Mouse (Mus musculus) layer of hippocampus, postnatal 25 days (tissue): ENCODE measurements around the gene Ppib. TPM values are rescaled to one million over a fixed set of nuclear protein-coding genes. Genes with fewer than 3 reads are reported as not detected.

Experiments
- DNase-seq, 2 experiments: peaks; one replicate each; pipeline ENCODE4 v3.0.0; 2022; ENCODE audit warnings: mixed read lengths in 2 of 2, low spot score in 1 of 2; ENCODE audit errors: extremely low spot score in 1 of 2
- total RNA-seq, 2 experiments: library from RNA; stranded (reverse); gene quantifications; 2 replicates each; pipeline ENCODE4 v1.2.3; 2021

Ppib gene
- total RNA-seq, 2 experiments from 2014 or later: 229 to 238 TPM

DNA sequence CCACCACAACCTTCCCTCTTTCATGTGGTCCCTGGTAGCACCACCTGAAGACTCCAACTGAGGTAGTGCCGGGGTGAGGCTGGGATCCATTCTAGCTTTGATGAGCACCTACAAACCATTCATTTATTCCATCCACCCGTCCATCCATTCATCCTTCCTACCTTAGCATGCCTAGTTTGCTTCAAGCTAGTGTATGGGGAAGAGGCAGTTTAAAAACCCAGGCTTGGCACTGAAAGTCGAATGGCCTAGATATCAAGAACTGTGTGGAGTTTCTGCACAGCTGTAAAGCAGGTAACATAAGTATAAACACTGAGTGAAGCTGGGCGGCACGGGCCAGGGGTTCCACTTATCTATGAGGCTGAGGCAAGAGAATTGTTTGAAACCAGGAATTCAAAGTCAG is 10.1 kb downstream of the Ppib start:
- no peak for DNase-seq

DNA sequence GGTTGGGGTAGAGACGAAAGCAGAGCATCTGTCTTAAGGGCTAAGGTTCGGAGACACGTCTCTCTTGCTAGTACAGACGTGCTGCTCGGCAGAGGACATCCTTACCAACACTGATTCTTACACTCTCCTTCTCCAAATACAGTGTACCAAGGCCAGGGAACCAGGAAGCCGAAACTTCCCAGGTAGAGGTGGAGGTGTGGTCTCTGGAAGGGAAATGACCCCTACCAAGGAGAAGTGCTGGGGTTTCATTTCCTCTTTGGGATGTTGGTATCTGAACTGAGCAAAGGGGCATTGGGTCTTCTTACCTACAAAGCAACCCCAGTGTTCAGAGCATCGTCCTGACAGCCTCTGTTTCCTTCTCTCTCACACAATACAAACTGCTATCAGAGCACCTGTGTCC is 12.7 kb downstream of the Ppib start:
- no peak for DNase-seq

DNA sequence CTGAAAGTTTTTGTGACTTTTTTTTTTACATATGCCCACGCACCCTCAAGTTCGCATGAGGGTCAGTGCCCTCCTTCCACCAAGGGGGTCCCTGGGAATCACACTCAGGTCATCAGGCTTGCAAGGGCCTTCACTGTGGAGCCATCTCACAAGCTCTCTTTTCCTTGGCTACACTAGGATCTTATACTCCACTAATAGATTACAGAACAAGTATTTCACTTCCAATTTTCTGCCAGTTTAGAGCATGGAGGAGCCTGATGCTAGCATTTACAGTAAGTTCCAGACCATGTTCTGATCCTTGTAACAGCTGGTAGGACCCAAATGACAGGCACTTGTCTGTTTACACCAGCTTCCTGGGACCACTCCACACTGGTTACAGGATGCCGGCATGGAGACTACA is 18.1 kb downstream of the Ppib start:
- no peak for DNase-seq

DNA sequence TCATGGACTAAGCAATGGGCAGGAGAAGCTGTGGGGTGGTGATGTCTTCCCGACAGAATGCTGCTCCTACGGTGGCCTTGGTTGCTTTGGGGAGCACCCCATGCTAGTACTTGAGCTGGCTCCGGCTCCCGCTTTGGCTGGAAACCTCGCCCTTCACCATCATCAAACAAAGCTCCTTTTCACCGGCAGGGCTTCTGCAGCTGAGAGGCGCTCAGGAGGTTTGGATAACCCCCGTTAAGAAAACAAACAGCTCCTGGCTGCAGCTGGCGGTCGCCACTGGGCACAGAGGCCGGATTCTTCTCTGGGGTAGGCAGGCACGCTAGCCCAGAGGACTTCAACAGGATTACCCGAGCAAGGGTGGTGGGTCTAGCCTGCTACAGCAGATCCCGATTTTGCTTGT is 18.5 kb downstream of the Ppib start:
- no peak for DNase-seq

DNA sequence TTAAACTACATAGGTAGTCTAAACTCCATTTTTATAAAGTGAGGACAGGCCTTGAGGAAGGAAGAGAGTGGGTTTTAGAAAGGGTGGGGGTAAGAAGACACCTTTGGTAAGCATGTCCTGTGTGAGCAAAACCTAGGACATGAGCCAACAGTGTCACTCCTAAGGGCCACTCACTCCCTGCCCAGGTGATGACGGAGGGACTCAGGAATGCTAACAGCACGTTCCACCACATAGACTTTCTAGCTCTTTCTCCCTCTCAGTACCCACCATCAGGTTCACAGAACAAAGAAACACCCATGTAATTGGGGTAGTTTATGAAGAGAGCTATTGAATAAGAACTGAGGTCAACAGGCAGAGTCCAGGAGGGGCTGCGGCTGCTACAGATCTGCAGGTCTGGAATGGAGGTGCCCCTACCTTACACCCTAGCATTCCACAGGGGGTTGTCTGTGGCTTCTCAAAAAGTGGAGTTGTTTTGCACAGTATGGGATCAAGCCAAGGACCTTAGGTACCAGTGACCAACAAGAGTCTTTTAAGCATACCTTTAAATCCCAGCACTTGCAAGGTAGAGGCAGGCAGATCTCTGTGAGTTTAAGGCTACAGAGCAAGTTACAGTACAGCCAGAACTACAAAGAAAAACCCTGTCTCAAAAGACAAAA is 20.9 kb downstream of the Ppib start:
- no peak for DNase-seq

DNA sequence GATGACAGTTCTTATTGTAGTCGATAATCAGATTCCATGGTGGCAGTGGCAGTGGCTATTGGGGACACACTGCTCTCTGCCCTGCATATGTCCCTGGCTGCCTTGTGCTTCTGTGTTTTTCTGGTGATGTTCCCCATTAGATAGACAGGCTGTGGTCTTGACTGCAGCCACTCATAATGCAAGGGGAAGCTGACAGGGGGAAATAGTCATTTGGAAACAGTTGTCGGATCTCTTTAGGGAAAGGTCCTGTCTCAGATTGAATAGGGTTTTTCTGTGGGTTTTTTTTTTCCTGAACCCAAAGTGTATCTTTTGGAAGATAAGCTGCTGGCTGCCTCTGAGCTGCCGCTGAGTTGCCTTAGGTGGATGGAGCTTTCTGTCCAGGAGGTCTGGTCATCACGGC is 22.0 kb downstream of the Ppib start:
- DNase-seq: no peak

DNA sequence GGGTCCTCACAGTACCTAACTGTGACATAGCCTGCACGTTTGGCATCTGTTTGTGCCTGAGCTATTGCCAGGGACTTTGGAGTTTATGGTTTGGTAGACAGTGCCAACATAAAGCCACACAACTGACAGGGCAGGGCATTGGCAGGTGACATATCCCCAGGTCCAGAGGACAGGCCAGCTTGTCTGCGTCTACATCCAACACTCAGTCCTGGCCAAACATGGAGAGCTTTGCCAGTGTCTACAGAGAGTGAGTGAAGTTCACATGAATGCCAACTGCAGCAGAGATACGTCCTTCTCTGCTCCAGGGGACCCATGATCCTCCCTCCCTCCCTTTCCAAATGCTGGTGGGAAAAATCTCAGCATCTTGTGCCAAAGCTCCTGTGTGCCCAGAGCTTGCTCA is 24.1 kb downstream of the Ppib start:
- DNase-seq: no peak

DNA sequence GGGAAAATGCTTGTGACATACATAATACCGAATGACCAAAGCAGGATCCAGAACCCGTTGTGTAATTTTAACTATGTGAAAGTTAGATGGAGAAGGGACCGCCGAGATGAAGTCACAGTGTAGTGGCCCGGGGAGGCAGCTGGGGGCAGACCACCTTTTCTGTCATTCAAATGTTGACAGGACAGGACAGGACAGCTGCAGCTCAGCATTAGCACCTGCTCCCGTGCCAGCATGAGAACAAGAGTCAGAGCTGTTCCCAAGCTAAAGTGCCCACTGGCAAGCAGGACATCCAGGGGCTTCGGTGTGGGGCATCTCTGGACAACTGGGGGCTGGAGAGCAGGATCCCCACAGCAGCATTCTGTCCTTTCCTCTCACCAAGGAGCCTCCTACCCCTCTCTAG is 27.0 kb downstream of the Ppib start:
- DNase-seq: no peak

DNA sequence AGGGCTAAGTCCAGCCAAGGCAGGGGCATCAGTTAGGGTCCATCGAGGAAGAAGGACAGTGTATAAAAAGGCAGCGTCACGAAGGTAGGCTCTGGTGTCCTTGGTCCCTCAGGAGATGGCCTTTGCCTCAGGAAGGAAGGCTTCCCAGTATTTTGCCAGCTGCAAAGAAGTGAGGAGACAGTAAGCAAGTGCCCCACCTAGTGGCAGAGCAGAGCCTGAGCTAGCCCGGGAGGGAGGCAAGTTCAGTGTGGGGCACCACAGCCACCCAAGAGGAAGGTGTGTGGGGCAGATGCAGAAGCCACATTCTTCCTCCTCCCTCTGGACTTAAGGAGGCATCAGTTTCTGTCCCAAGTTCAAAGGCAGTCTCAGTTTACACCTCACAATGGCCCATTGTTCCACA is 28.4 kb downstream of the Ppib start:
- peak in 1 of 2 experiments; percentile 68 for DNase-seq

DNA sequence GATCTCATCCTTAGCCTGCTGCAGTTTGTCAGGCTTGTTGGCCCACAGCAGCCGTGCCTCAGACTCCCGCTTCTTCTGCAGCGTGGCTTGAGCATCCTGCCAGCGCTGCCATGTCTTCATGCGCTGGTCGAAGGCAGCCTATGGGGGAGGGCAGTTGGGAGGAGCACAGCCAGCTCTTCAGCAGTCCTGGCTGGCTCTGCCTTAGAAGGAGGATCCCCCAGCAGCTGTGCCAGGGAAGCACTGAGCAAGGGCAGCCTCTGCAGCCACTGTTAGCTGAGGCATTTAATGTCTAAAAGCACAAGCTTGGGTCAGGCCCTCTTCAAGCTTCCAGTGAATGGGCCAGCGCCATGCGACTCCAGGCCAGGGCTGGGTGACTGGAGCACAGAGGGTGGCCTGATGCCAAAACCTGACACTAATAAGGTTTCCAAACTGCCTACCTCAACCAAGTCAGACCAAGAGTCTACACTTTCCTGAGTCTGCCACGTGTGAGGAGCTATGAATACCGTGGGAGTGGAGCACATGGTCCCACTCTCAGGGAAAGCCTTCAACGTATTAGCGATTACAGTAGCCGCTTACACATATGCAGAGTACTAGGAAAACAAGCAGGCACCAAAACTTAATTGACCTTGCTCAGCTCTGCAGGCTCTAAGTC is 30.7 kb downstream of the Ppib start:
- DNase-seq: no peak

DNA sequence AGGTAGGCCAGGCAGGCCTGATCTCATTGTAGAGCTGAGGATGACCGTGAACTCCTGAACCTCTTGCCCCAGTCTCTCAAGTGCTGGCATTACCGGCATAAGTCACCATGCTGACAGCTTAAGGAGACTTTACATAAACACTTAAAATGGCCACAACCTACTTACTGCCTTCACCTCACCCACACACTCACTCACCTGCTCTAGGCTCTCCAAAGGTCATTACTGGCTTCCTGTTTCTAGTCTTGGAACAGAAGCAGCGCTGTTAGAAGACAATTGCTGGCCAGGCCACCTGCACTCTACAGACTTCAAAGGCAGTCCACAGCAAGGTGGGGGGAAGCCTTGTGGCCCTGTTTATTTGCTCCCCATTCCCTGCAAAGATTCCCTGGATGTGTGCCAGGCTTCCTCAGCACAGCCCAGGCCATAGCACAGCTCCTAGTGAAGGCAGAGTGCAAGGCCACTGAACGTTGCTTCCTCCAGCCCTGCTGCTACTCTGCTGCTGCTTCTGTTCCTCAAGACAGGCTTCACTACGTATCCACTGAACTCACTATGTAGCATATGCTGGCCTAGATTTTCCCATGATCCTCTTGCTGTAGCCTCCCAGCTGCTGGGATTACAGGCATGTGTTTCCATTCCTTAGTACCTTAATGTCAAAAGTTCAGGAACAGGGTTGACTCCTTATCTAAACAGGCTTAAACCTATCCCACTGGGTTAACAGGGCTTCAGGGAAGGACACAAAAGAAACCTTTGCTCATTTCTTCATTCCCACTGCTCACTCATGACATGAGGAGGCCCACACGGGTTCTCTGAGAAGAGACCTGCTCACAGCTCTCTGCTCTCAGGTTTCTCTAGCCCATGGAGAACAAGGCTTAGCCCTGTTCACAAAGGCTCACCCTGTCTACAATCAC is 31.6 kb downstream of the Ppib start:
- DNase-seq: no peak

DNA sequence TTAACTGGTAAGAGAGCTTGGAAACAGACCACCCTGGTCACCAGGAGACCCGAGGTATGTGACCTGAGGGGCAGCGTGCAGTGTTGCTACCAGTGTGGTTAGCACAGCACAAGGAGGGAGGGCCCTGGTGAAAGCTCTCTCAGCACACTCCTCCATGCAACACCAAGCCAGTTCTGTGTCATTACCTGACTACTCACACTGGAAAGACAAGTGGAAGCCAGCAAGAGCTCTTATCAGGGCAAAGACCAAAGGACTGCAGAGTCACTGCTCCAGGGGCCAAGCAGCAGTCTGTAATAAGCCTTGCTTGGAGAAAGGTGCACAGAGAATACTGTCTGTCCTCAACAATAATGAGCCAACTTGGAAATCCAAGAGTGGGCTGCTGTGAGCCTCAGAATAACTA is 32.6 kb downstream of the Ppib start:
- DNase-seq: no peak

DNA sequence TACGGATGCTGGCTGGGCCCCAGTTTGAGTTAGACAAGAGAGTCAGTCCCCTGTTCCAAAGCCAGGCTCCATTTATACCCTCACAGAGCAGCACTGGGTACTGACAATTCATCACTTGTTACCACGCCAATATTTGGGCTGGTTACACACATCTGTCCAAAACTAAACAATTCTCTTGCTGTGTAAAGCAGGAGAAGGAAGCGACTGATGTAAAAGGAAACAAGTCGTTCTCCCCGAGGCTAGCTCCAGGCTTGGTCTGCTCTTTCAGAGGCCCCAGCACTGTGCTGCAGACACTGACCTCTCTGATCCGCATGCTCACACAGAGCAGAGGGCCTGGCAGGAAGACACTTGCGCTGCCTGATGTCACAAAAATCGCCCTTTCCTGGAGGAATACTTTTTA is 41.6 kb downstream of the Ppib start:
- DNase-seq: no peak

DNA sequence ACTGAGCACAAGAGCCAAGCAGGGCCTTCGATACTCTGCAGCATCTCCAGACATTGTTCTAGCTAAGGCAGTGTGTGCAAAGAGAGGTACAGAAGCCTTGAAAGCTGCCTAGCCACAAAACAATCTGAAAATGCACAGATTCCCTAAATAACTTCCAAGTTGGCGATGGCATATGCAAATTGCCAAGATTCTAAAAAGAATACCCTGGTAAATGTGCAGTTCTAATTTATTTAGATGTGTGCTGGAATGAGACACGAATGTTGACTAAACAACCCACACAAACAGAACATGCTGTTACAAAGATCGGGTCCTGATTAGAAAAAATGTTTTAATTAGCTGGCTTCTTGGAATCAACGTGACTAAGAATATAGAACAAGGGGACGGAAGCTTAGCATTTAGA is 42.6 kb downstream of the Ppib start:
- no peak for DNase-seq

DNA sequence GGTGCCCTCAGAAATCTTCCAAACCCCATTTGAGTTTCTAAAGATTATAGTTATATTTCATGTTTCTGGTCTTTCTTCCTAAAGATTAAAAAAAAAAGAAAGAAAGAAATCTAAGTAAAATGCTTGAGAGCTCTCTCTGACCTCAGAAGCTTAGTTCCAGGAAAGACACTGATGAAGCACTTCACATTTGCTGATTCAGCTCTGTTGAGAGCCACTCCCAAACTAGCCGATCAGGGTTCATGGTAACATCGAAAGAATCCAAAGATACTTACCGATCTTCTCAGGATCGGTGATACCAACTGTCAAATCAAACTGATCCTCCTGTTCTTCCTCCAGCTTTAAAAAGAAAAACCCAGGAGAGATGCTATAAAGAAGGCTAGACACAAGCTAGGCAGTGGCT is 44.6 kb downstream of the Ppib start:
- DNase-seq: no peak

DNA sequence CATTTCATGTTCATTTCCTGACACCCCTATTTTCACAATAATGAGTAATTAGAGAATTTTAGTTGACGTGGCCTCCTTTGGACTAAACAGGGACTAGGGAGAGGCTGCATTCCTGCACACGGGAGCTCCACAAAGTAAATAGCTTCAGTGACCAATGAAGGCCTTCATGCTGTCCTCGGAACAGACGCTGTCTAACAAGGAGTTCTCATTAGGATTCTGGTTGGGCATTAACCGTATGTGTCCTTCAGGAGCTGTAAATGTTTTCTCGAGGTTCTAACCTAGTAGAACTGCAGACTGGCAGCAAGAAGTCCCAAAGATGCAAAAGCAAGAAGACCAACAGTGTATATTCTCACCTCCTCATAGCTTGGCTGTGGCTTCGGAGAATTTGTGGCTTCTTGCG is 45.1 kb downstream of the Ppib start:
- DNase-seq: no peak

DNA sequence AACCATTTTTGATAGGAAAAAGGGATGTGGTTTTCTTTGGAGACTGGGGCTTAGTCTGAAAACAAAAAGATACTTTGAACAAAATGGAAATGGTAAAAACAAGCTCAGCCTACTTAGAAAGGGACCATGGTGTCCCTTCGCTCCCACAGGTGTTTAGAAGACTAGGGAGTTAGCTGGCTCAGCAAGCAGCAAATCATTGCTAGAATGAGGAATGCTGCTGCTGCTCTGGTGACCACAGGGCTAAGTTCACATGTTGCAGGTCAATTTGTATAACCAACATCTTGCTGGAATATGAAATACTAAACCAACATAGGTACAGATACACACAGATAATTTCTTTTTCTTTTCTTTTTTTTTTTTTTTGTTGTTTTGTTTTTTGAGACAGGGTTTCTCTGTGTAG is 49.6 kb downstream of the Ppib start:
- DNase-seq: no peak

DNA sequence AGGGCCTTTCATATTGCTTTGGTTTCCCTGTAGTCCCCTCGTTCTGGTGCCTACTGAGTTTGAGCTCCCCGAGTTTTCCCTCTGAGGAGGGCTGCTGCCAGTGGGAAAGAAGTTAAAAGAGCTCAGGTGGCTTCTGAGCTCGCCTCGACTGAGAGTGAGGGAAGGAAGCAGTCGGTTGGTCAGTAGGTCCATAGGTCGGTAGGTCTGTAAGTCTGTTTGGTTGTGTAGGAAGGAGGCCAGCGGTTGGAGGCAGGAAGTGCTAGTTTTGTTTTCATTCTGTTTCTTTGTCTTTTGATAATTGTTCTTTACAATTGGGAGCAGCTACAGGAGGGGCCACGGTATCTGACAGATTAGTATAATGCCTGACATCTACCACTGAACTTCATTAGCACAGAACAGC is 50.1 kb downstream of the Ppib start:
- no peak for DNase-seq

DNA sequence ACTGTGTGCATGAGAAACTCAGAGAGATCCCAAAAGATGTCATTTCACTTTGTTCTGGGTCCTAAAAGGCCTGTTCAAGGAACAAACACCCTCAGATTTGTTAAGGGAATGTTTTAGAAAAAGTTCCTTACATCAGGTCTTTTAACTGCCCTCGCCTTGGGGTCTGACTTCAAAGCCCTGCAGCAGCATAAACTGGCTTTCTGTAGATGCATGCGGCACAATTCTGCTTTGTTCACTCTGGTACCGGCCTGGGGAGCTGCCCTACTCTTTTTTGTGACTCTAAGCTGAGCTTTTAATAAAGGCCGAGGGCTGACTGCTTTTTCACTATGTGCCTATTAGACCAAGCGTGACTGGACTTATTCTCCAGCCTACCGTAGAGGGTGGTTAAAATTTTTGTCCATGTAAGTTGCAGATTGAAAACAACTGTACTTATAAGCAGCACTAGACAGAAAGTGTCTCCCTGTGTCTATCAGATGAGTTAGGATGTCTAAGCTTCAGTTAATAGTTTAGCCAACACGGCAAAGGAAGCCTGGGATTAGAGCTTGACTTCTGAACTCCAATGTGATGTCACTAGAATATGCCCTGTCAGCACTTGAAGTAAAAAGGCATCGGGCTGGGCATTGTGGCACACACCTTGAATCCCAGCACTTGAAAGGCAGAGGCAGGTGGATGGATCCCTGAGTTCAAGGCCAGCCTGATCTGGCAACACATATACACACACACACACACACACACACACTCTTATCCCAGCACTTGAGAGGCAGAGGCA is 50.8 kb downstream of the Ppib start:
- no peak for DNase-seq

DNA sequence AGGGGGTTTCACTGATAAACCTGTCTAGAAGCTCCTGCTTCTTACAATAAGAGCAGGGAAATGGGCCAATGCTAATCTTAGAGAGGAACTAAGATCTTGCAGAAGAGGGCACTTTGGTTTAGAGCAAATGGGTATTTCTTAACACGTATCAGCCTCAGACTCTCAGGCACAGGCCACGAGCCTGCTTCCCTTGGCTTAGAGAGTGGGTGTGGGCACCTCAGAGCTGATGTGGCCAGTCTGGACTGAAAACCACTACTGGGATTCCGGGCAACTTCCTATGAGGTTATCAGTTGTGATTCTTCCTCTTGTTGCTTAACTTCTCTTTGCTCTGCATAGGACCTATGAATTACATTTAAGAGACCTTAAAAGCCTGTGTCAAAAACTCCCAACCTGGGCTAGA is 54.3 kb downstream of the Ppib start:
- DNase-seq: no peak
